Mouse (Mus musculus): ENCODE data around the gene Mgat3. TPM values are rescaled to one million over a fixed set of nuclear protein-coding genes. Genes with fewer than 3 reads are reported as not detected.

Mgat3 gene
- polyA plus RNA-seq, 1 experiment from 2014 or later, result 2.7 TPM

DNA sequence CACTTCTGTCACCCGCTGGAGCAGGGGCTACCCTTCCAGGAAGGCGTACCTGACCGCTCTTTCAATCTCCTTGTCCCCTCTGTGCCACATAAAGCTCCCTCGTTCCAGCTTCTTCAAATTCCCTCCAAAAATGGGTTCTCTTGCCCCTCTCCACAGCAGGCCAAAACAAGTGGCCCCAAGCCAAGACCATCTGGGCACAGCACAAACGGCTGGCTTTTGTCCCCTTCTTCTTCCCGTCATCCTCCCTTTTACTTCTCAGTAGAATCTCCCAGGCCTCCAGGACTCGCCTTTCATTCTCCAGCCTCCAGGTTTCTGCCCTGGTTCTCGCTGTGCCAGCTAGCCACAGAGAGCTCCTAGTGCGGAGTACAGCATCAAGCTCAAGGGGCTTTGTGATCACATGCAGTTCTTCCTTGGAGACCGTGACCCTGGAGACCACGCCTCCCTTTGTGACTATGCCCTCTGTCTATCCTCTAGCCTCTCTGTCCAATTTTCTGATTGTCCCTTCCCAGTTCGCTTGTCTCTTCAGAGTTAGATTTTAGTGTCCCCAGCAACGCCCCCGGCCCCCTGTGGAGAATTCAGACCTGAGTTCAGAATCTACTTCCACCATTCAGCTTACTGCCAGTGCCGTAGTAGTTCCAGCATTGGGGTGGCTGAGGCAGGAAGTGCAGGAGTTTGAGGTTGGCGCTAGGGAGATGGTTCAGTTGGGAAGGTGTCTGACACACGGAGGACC, 54.7 kb downstream of the Mgat3 start:
- WGBS, result 78% methylated on average over 17 of the region's 17 CpGs
- H3K4me2 ChIP-seq, result no peak overlapping the region
- H3K36me3 ChIP-seq (ENCODE audit: control insufficient read depth, insufficient read depth, low read length), result no peaks in the 10 kb centered on the region
- DNase-seq (ENCODE audit: low spot score) (no peak), ATAC-seq (replicated peaks; ENCODE audit: low FRiP score) (no peak)
- H3K4me1 ChIP-seq (replicated peaks; ENCODE audit: control insufficient read depth, insufficient read depth, low read length), result peaks cover 6% of the 10 kb centered on the region
- no peak overlapping the region for H3K9ac ChIP-seq (ENCODE audit: low read depth, low read length)
- no peak overlapping the region for H3K4me3 ChIP-seq (ENCODE audit: low read depth, low read length)
- no peaks in the 10 kb centered on the region for H3K27me3 ChIP-seq (replicated peaks; ENCODE audit: control insufficient read depth, insufficient read depth, low read length)
- no peaks in the 10 kb centered on the region for H3K9me3 ChIP-seq (ENCODE audit: control insufficient read depth, low read length)
- H3K27ac ChIP-seq (ENCODE audit: low read depth, low read length), result no peak overlapping the region

DNA sequence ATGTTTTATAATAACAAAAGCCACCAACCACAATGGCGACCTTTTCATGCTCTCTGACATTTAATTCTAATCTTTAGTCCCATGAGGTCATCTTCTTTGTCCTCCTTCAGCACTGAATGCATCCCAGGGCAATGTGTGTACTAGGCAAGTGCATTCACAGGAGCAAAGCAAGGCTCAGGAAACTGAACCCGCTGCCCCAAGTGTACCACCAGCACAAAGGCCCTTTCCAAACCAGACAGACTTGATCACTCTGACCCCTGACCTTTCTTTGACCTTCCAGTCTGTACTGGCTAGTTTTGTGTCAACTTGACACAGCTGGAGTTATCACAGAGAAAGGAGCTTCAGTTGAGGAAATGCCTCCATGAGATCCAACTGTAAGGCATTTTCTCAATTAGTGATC, 58.8 kb downstream of the Mgat3 start:
- ATAC-seq (replicated peaks; ENCODE audit: low FRiP score) (no peak), DNase-seq (ENCODE audit: low spot score) (no peak)
- Histone ChIP-seq H3K4me1 (replicated peaks; ENCODE audit: control insufficient read depth, insufficient read depth, low read length) (peaks cover 18% of the 10 kb centered on the region), H3K9me3 (ENCODE audit: control insufficient read depth, low read length) (no peaks in the 10 kb centered on the region), H3K27ac (ENCODE audit: low read depth, low read length) (no peak overlapping the region), H3K27me3 (replicated peaks; ENCODE audit: control insufficient read depth, insufficient read depth, low read length) (no peaks in the 10 kb centered on the region), H3K4me3 (ENCODE audit: low read depth, low read length) (no peak overlapping the region), H3K4me2 (no peak overlapping the region), H3K9ac (ENCODE audit: low read depth, low read length) (no peak overlapping the region), H3K36me3 (ENCODE audit: control insufficient read depth, insufficient read depth, low read length) (peaks cover 7% of the 10 kb centered on the region; the same call in 1 of the 2 replicates)
- 77% methylated on average over 2 of the region's 2 CpGs for WGBS

DNA sequence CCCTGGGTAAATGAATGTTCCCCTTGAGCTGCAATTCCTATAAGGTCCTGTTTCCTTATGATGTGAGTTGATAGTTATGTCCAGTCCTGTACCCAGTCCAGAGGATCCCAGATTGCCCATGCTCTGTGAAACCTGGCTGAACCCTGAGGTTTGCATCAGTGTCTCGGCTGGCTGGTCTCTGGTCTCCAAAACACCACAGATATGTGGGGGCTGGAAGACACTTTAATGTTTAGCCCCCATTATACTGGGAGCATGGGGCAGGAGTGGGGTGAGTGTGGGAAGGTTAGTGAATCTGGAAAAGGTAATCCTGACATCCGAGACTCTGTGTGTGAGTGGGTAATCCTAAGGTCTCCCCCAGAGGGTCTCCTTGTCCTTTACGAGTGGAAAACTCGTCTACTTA, 59.5 kb downstream of the Mgat3 start:
- H3K9me3 ChIP-seq (ENCODE audit: control insufficient read depth, low read length), result no peaks in the 10 kb centered on the region
- ATAC-seq (replicated peaks; ENCODE audit: low FRiP score) (no peak), DNase-seq (ENCODE audit: low spot score) (no peak)
- 80% methylated on average over 4 of the region's 4 CpGs for WGBS
- peaks cover 12% of the 10 kb centered on the region; the same call in 1 of the 2 replicates for H3K36me3 ChIP-seq (ENCODE audit: control insufficient read depth, insufficient read depth, low read length)
- H3K27ac ChIP-seq (ENCODE audit: low read depth, low read length), result peak overlapping the region; percentile 53; the same call in 1 of the 2 replicates
- H3K27me3 ChIP-seq (replicated peaks; ENCODE audit: control insufficient read depth, insufficient read depth, low read length), result no peaks in the 10 kb centered on the region
- H3K9ac ChIP-seq (ENCODE audit: low read depth, low read length), result peak overlapping the region; percentile 2; the same call in 1 of the 2 replicates
- peak overlapping the region; percentile 60 for H3K4me2 ChIP-seq
- peaks cover 18% of the 10 kb centered on the region for H3K4me1 ChIP-seq (replicated peaks; ENCODE audit: control insufficient read depth, insufficient read depth, low read length)
- H3K4me3 ChIP-seq (ENCODE audit: low read depth, low read length), result no peak overlapping the region

DNA sequence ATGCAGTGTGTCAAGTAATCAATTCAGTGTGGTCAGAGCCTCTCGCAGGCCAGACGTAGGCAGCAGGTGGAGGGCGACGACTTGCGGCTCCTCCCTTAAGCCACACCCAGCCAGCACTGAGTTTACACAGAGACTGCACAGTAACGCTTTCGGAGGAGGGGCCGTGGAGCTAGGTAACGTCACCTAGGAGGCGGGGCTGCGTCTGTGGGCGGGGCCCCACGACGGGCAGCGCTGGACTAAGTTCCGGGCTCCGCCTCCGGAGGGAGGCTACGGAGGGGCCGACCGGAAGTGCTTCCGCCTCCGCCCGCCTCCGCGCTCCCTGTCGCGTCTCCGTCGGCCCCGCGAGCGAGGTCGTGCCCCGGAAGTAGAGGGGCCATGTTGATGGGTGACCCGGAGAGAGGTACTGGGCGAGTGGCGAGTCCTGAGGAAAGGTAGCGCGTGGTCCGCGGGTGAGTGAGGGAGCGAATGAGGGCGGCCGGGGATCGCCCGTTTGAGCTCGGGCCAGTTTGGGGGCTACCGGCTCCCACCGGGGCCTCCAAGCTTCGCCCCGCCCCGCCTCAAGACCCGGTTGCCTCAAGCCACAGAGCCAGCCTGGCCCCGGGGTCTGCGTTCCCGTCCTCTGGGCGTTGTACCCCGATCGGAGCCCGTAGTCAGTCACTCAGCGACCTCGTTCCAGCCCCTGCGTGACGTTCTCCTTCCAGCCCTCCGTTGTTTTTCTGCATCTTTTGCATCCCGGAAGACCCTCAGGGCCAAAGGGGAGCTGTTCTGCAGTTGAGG, 60.4 kb downstream of the Mgat3 start, which contains the start of gene Mief1:
Gene Mief1 (plus strand): TSS at position 286 of the 777 bp plus-strand sequence.
- H3K36me3 ChIP-seq (ENCODE audit: control insufficient read depth, insufficient read depth, low read length), result peaks cover 17% of the 10 kb centered on the region; the same call in 1 of the 2 replicates
- peak within 1 kb of the TSS; percentile 86 for H3K27ac ChIP-seq (ENCODE audit: low read depth, low read length)
- no peaks in the 10 kb centered on the region for H3K9me3 ChIP-seq (ENCODE audit: control insufficient read depth, low read length)
- WGBS, result under 1% methylated on average over 67 of the region's 67 CpGs
- ATAC-seq (replicated peaks; ENCODE audit: low FRiP score) (peak; percentile 98), DNase-seq (ENCODE audit: low spot score) (peak; percentile 98)
- H3K4me1 ChIP-seq (replicated peaks; ENCODE audit: control insufficient read depth, insufficient read depth, low read length), result peaks cover 18% of the 10 kb centered on the region
- H3K4me3 ChIP-seq (ENCODE audit: low read depth, low read length), result peak within 1 kb of the TSS; percentile 97
- H3K27me3 ChIP-seq (replicated peaks; ENCODE audit: control insufficient read depth, insufficient read depth, low read length), result no peaks in the 10 kb centered on the region
- peak within 1 kb of the TSS; percentile 94 for H3K9ac ChIP-seq (ENCODE audit: low read depth, low read length)
- peak within 1 kb of the TSS; percentile 87 for H3K4me2 ChIP-seq

DNA sequence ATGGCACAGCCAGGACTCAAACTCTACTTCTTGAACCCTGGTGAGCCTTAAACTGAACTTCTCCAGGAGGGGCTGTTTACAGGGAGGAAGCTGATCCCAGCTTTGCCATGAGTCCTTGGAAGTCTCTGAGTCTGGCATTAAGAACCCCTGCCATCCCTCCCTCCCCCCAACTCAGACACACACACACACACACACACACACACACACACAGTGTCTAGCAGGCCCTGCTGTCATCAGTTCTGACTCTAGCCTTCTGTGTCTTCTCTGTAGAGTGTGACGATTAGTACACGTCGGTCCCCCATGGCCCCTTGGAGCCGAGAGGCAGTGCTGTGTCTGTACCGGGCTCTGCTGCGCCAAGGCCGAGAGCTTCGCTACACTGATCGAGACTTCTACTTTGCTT, 62.0 kb downstream of the Mgat3 start, which contains the start of gene AC140267.1:
Gene AC140267.1 (plus strand): TSS at position 301 of the 400 bp plus-strand sequence.
- Histone ChIP-seq H3K27ac (ENCODE audit: low read depth, low read length) (peak within 1 kb of the TSS; percentile 86; the same call in 1 of the 2 replicates), H3K4me3 (ENCODE audit: low read depth, low read length) (peak within 1 kb of the TSS; percentile 97), H3K9ac (ENCODE audit: low read depth, low read length) (peak within 1 kb of the TSS; percentile 94), H3K36me3 (ENCODE audit: control insufficient read depth, insufficient read depth, low read length) (peaks cover 24% of the 10 kb centered on the region; the same call in 1 of the 2 replicates), H3K4me1 (replicated peaks; ENCODE audit: control insufficient read depth, insufficient read depth, low read length) (peaks cover 18% of the 10 kb centered on the region), H3K27me3 (replicated peaks; ENCODE audit: control insufficient read depth, insufficient read depth, low read length) (no peaks in the 10 kb centered on the region), H3K4me2 (peak within 1 kb of the TSS; percentile 87), H3K9me3 (ENCODE audit: control insufficient read depth, low read length) (no peaks in the 10 kb centered on the region)
- ATAC-seq (replicated peaks; ENCODE audit: low FRiP score), result no peak
- DNase-seq (ENCODE audit: low spot score), result no peak
- WGBS, result 98% methylated on average over 9 of the region's 9 CpGs

DNA sequence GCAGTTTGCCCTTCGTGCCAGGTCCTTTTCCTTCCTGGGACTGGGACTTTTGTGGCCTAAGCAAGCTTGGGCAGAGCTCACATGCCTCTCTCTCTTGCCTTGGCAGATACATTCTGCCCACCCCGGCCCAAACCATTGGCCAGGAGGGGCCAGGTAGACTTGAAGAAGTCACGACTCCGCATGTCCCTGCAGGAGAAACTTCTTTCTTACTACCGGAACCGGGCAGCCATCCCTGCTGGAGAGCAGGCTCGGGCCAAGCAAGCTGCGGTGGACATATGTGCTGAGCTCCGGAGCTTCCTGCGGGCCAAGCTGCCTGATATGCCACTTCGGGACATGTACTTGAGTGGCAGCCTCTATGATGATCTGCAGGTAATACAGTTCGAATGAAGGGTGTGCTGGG, 74.6 kb downstream of the Mgat3 start:
- ATAC-seq (replicated peaks; ENCODE audit: low FRiP score), result no peak
- H3K27me3 ChIP-seq (replicated peaks; ENCODE audit: control insufficient read depth, insufficient read depth, low read length), result no peaks in the 10 kb centered on the region
- 95% methylated on average over 12 of the region's 12 CpGs for WGBS
- no peak overlapping the region for H3K4me3 ChIP-seq (ENCODE audit: low read depth, low read length)
- no peak for DNase-seq (ENCODE audit: low spot score)
- H3K4me2 ChIP-seq, result no peak overlapping the region
- H3K4me1 ChIP-seq (replicated peaks; ENCODE audit: control insufficient read depth, insufficient read depth, low read length), result peaks cover 29% of the 10 kb centered on the region
- H3K27ac ChIP-seq (ENCODE audit: low read depth, low read length), result no peak overlapping the region
- H3K9ac ChIP-seq (ENCODE audit: low read depth, low read length), result no peak overlapping the region
- no peaks in the 10 kb centered on the region for H3K9me3 ChIP-seq (ENCODE audit: control insufficient read depth, low read length)
- peaks cover 55% of the 10 kb centered on the region for H3K36me3 ChIP-seq (ENCODE audit: control insufficient read depth, insufficient read depth, low read length)

DNA sequence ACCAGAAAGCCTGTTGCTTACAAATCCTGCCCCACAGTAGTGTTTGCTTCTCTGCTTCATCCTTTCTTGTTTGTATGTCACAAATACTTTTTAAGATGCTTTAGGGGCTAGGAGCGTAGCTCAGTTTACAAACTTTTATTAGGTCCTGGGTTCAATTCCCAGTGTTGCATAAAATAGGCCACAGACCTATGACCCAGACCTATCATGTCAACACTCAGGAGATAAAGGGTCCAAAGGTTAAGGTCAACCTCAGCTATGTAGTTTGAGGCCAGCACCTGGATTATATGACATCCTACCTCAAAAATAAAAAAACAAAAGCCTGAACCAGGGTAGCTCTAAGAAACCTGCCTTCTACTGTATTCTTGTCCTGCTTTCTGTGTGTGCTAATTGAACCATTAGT, 75.1 kb downstream of the Mgat3 start:
- no peak overlapping the region for H3K9ac ChIP-seq (ENCODE audit: low read depth, low read length)
- H3K4me1 ChIP-seq (replicated peaks; ENCODE audit: control insufficient read depth, insufficient read depth, low read length), result peaks cover 31% of the 10 kb centered on the region
- peaks cover 50% of the 10 kb centered on the region for H3K36me3 ChIP-seq (ENCODE audit: control insufficient read depth, insufficient read depth, low read length)
- H3K4me2 ChIP-seq, result no peak overlapping the region
- ATAC-seq (replicated peaks; ENCODE audit: low FRiP score) (no peak), DNase-seq (ENCODE audit: low spot score) (no peak)
- no peaks in the 10 kb centered on the region for H3K27me3 ChIP-seq (replicated peaks; ENCODE audit: control insufficient read depth, insufficient read depth, low read length)
- WGBS, result 84% methylated on average over 1 of the region's 1 CpGs
- no peaks in the 10 kb centered on the region for H3K9me3 ChIP-seq (ENCODE audit: control insufficient read depth, low read length)
- no peak overlapping the region for H3K4me3 ChIP-seq (ENCODE audit: low read depth, low read length)
- 0 out of 2 replicates have a peak overlapping the region, but pooled peaks have one; percentile 89 for H3K27ac ChIP-seq (ENCODE audit: low read depth, low read length)

DNA sequence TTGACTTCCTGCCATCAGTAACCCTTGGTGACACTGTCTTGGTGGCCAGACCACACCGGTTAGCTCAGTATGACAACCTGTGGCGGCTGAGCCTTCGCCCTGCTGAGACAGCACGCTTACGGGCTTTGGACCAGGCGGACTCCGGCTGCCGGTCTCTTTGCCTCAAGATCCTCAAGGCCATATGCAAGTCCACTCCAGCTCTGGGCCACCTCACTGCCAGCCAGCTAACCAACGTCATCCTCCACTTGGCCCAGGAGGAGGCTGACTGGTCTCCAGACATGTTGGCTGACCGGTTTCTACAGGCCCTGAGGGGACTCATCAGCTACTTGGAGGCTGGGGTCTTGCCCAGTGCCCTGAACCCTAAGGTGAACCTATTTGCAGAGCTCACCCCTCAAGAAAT, 76.2 kb downstream of the Mgat3 start:
- Histone ChIP-seq H3K4me3 (ENCODE audit: low read depth, low read length) (no peak overlapping the region), H3K27me3 (replicated peaks; ENCODE audit: control insufficient read depth, insufficient read depth, low read length) (no peaks in the 10 kb centered on the region), H3K9ac (ENCODE audit: low read depth, low read length) (peak overlapping the region; percentile 2; the same call in 1 of the 2 replicates), H3K9me3 (ENCODE audit: control insufficient read depth, low read length) (no peaks in the 10 kb centered on the region), H3K27ac (ENCODE audit: low read depth, low read length) (peak overlapping the region; percentile 89), H3K36me3 (ENCODE audit: control insufficient read depth, insufficient read depth, low read length) (peaks cover 46% of the 10 kb centered on the region), H3K4me1 (replicated peaks; ENCODE audit: control insufficient read depth, insufficient read depth, low read length) (peaks cover 37% of the 10 kb centered on the region), H3K4me2 (peak overlapping the region; percentile 59; the same call in 1 of the 2 replicates)
- 89% methylated on average over 10 of the region's 10 CpGs for WGBS
- peak; percentile 33 for DNase-seq (ENCODE audit: low spot score)
- no peak for ATAC-seq (replicated peaks; ENCODE audit: low FRiP score)

Measured in liver, embryonic 11.5 days (tissue).